Mouse (Mus musculus): ENCODE results near the gene Stard3.

Gene Stard3

GRCm38 (mm10) chr11:98348083-98348961, 9.8 kb upstream of the Stard3 start, which contains the start of gene Ppp1r1b:
Gene Ppp1r1b (plus strand): TSS chr11:98348404.
- peak; percentile 76 for DNase-seq

GRCm38 (mm10) chr11:98349308-98349707, 8.9 kb upstream of the Stard3 start:
- DNase-seq: no peak

- no peak for DNase-seq
These were observed 5.7 kb upstream of the Stard3 start for GRCm38 (mm10) chr11:98352272-98352990.

GRCm38 (mm10) chr11:98353651-98354211, 4.4 kb upstream of the Stard3 start:
- DNase-seq: no peak

GRCm38 (mm10) chr11:98354445-98354844, 3.7 kb upstream of the Stard3 start:
- no peak for DNase-seq

- no peak for DNase-seq
These were observed 2.4 kb upstream of the Stard3 start for GRCm38 (mm10) chr11:98355732-98356299.

- no peak for DNase-seq
These were observed 1.4 kb upstream of the Stard3 start for GRCm38 (mm10) chr11:98356625-98357394.

GRCm38 (mm10) chr11:98357396-98358160, 590 bp upstream of the Stard3 start:
- no peak for DNase-seq

- DNase-seq: no peak
These were observed 2.8 kb downstream of the Stard3 start for GRCm38 (mm10) chr11:98360866-98361521.

- DNase-seq: no peak
These were observed 5.6 kb downstream of the Stard3 start for GRCm38 (mm10) chr11:98363817-98364216.

GRCm38 (mm10) chr11:98364410-98364809, 6.2 kb downstream of the Stard3 start:
- no peak for DNase-seq

GRCm38 (mm10) chr11:98366290-98366689, 8.1 kb downstream of the Stard3 start:
- no peak for DNase-seq

- peak; percentile 52 for DNase-seq
These were observed 9.1 kb downstream of the Stard3 start for GRCm38 (mm10) chr11:98367171-98367862.

- DNase-seq: no peak
These were observed 9.7 kb downstream of the Stard3 start for GRCm38 (mm10) chr11:98367863-98368186.

- no peak for DNase-seq
These were observed 11.2 kb downstream of the Stard3 start for GRCm38 (mm10) chr11:98369337-98369736.

- DNase-seq: no peak
These were observed 12.4 kb downstream of the Stard3 start for GRCm38 (mm10) chr11:98370588-98370987.

GRCm38 (mm10) chr11:98371556-98372240, 13.5 kb downstream of the Stard3 start:
- no peak for DNase-seq

- DNase-seq: no peak
These were observed 14.2 kb downstream of the Stard3 start for GRCm38 (mm10) chr11:98372406-98372805.

GRCm38 (mm10) chr11:98373244-98373643, 15.1 kb downstream of the Stard3 start:
- DNase-seq: no peak

GRCm38 (mm10) chr11:98374266-98374665, 16.1 kb downstream of the Stard3 start:
- DNase-seq: no peak
